Mouse (Mus musculus) midbrain, embryonic 14.5 days (tissue): ENCODE measurements around the gene Msto1. TPM values are rescaled to one million over a fixed set of nuclear protein-coding genes. Genes with fewer than 3 reads are reported as not detected.
"Not testable (repeated sequence)": the region's sequence is repeated elsewhere in the genome, so short reads cannot be mapped to it uniquely, and the experiment has no call there.

Source experiments
- ATAC-seq: fragments of 200-750 bp; cut with Nextera tagmentation; 2 replicates; pipeline ENCODE4 v1.8.0; 2017; ENCODE audit warnings: moderate number of reproducible peaks, moderate library complexity; ENCODE audit not compliant: low FRiP score, low TSS enrichment
- DNase-seq: peaks from one replicate; pipeline ENCODE4 v3.0.0-alpha.2; 2015
- H3K27ac ChIP-seq: fragments of 300-500 bp; sonication (generic); replicated peaks from 2 replicates; pipeline ENCODE4 v1.5.1; 2014; ENCODE audit warnings: mild to moderate bottlenecking, low read depth, low read length, moderate library complexity
- H3K27me3 ChIP-seq: fragments of 300-500 bp; sonication (generic); 2 replicates; pipeline ENCODE4 v1.6.1; 2014; ENCODE audit warnings: low read length, control low read depth, mixed read lengths; ENCODE audit not compliant: control insufficient read depth, insufficient read depth
- H3K36me3 ChIP-seq: fragments of 300-500 bp; sonication (generic); 2 replicates; pipeline ENCODE4 v1.6.1; 2014; ENCODE audit warnings: low read length, control low read depth; ENCODE audit not compliant: control insufficient read depth, insufficient read depth
- H3K4me1 ChIP-seq: fragments of 300-500 bp; sonication (generic); 2 replicates; pipeline ENCODE4 v1.6.1; 2014; ENCODE audit warnings: mild to moderate bottlenecking, antibody characterized with exemption, low read length, control low read depth; ENCODE audit not compliant: control insufficient read depth, insufficient read depth
- H3K4me2 ChIP-seq: fragments of 300-500 bp; sonication (generic); 2 replicates; pipeline ENCODE4 v1.6.1; 2014; ENCODE audit warnings: mild to moderate bottlenecking, low read length, moderate library complexity
- H3K4me3 ChIP-seq: fragments of 300-500 bp; sonication (generic); replicated peaks from 2 replicates; pipeline ENCODE4 v1.5.1; 2014; ENCODE audit warnings: low read depth, low read length
- H3K9ac ChIP-seq: fragments of 300-500 bp; sonication (generic); replicated peaks from 2 replicates; pipeline ENCODE4 v1.6.1; 2014; ENCODE audit warnings: mild to moderate bottlenecking, low read length, moderate library complexity
- H3K9me3 ChIP-seq: fragments of 300-500 bp; sonication (generic); 2 replicates; pipeline ENCODE4 v1.6.1; 2016; ENCODE audit warnings: low read length, control low read depth, mixed read lengths; ENCODE audit not compliant: control insufficient read depth
- WGBS: fragments of 180-500 bp; shearing (Covaris S2); extraction: QIAGEN DNeasy Blood & Tissue Kit; methylation state at CpG from one replicate; pipeline ENCODE4 v1.1.7; 2014; 5-methylcytosine and 5-hydroxymethylcytosine counted together
- polyA plus RNA-seq: library from polyadenylated mRNA; unstranded; fragments of >200 nt; fragmentation: Nextera tagmentation; extraction: Ambion mirVana; gene quantifications from 2 replicates; pipeline ENCODE4 v1.2.1, GENCODE M21; 2014

Msto1 gene
- 48.3 and 53.2 TPM in 2 replicates for polyA plus RNA-seq

DNA sequence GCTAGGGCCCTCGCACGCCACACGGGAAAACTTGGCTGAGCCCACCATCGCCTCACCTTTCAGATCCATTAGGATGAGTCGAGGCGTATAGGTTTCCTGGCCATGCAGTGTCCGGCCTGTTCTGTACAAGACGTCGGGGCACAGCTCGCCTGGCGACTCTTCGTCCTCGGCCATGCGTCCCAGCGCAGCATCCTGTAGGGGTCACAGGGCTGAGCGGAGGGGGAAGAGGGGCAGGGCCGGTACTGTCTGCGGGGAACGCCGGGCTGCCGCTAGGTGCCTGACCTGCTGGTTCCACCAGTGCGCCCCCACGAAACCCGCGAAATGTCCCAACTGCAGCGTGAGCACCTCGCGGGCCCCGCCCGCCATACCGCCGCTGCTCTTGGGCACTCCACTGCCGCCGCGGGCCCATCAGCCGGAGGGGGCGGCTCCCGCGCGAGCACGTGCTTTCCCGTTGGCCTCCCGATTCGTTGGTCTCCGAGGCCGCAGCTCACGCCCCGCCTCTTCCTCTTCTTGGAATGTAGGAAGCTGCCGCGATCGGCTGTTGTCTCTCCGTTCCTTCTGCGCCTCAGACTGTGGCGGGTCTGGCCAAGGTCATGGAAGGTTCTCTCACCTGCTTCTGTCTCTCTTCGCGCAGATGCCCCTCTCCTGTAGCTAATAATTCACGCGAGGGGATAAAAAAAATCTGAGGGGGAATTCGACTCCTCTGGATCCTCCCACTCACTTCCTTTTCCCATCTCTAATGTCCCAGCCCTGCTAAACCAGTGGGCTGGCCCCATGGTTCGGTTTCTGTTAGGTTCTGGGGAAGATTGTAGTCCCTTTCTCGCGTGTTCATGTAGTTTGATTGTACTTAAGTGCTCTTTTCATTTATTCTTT lies at the start of gene Msto1:
Gene Msto1, minus strand, starts transcription at position 489 of the 873 bp plus-strand sequence.
- H3K4me2 ChIP-seq: peak within 1 kb of the TSS; percentile 74
- peak within 1 kb of the TSS; percentile 79 for H3K9ac ChIP-seq
- 0 out of 2 replicates have a peak, but pooled peaks cover 5% of the 10 kb centered on the region for H3K4me1 ChIP-seq
- H3K9me3 ChIP-seq: no peaks in the 10 kb centered on the region
- under 1% methylated on average over 60 of the region's 62 CpGs for WGBS
- H3K27me3 ChIP-seq: no peaks in the 10 kb centered on the region
- peak within 1 kb of the TSS; percentile 74 for H3K4me3 ChIP-seq
- H3K36me3 ChIP-seq: peaks cover 36% of the 10 kb centered on the region
- DNase-seq: peak; percentile 95
- ATAC-seq: peak; percentile 97
- peak within 1 kb of the TSS; percentile 81 for H3K27ac ChIP-seq

DNA sequence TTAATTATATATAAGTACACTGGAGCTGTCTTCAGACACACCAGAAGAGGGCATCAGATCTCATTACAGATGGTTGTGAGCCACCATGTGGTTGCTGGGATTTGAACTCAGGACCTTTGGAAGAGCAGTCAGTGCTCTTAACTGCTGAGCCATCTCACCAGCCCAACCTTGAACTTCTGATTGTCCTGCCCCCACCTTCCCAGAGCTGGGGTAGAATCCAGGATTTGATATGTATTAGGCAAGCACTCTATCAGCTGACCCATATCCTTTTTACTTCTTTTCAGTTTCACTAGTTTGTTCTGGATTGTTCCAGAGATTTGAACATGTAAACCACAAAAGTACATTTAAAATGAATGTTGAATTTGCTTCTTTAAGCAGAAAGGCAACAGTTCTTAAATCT lies 49.4 kb upstream of the Msto1 start:
- not testable (repeated sequence) for H3K36me3 ChIP-seq, H3K27me3 ChIP-seq

DNA sequence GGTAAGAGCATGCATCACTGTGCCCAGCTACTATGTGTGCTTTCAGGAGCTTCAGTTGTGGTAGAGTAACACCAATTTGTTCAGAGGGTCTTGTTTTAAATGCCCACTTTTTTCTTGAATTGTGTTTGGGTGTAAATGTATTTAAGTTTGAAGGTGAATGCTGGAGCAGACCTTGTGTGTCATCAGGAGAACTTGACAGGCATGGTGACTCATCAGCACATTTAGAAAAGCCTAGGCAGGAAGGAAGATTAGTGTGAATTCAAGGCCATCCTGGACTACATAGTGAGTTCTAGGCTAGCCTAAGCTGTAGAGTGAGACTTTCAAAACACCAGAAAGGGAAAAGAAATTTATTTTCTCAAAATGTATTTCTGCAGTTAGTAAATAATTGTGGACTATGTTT lies 39.9 kb upstream of the Msto1 start:
- ATAC-seq (no peak), DNase-seq (no peak)
- Histone ChIP-seq H3K27me3 (no peaks in the 10 kb centered on the region), H3K4me1 (peaks cover 26% of the 10 kb centered on the region), H3K4me2 (no peak overlapping the region), H3K36me3 (no peaks in the 10 kb centered on the region), H3K4me3 (no peak overlapping the region), H3K27ac (no peak overlapping the region), H3K9me3 (no peaks in the 10 kb centered on the region), H3K9ac (no peak overlapping the region)

More for the DNA sequence above, 49.4 kb upstream of the Msto1 start:
- H3K4me3 ChIP-seq, ATAC-seq, H3K27ac ChIP-seq, H3K9ac ChIP-seq, DNase-seq, H3K4me2 ChIP-seq, H3K4me1 ChIP-seq, H3K9me3 ChIP-seq: not testable (repeated sequence)

GRCm38 (mm10) chr3:88953246-88953645 lies 39.4 kb upstream of the Msto1 start:
- Histone ChIP-seq H3K9ac (no peak overlapping the region), H3K4me1 (peaks cover 28% of the 10 kb centered on the region), H3K27me3 (no peaks in the 10 kb centered on the region), H3K27ac (no peak overlapping the region), H3K4me3 (no peak overlapping the region), H3K9me3 (no peaks in the 10 kb centered on the region), H3K36me3 (no peaks in the 10 kb centered on the region), H3K4me2 (no peak overlapping the region)
- no peak for DNase-seq
- WGBS: 91% methylated on average over 4 of the region's 4 CpGs
- no peak for ATAC-seq

GRCm38 (mm10) chr3:88951327-88951800 lies 37.6 kb upstream of the Msto1 start:
- 4% methylated on average over 5 of the region's 5 CpGs for WGBS
- H3K27me3 ChIP-seq: no peaks in the 10 kb centered on the region
- no peak for DNase-seq
- ATAC-seq: no peak
- peaks cover 34% of the 10 kb centered on the region for H3K4me1 ChIP-seq
- no peaks in the 10 kb centered on the region for H3K9me3 ChIP-seq
- H3K36me3 ChIP-seq: no peaks in the 10 kb centered on the region
- H3K4me2 ChIP-seq: peak overlapping the region; percentile 62
- peak overlapping the region; percentile 99 for H3K27ac ChIP-seq
- peak overlapping the region; percentile 90 for H3K4me3 ChIP-seq
- H3K9ac ChIP-seq: peak overlapping the region; percentile 88

GRCm38 (mm10) chr3:88950576-88951326 lies 37.0 kb upstream of the Msto1 start, which contains the start of the genes Ash1l and Dap3:
Ash1l (plus strand) TSS chr3:88950622.
Dap3 (minus strand) TSS chr3:88951181.
- Histone ChIP-seq H3K4me2 (peak within 1 kb of the TSS; percentile 62), H3K4me1 (peaks cover 34% of the 10 kb centered on the region), H3K9me3 (no peaks in the 10 kb centered on the region), H3K27me3 (no peaks in the 10 kb centered on the region), H3K36me3 (no peaks in the 10 kb centered on the region), H3K9ac (peak within 1 kb of the TSS; percentile 88), H3K27ac (peak within 1 kb of the TSS; percentile 99), H3K4me3 (peak within 1 kb of the TSS; percentile 90)
- ATAC-seq (peak; percentile 80), DNase-seq (peak; percentile 85)
- WGBS: under 1% methylated on average over 43 of the region's 64 CpGs

- ATAC-seq: peak; percentile 91
Measured at GRCm38 (mm10) chr3:88949786-88950575, 36.2 kb upstream of the Msto1 start.

DNA sequence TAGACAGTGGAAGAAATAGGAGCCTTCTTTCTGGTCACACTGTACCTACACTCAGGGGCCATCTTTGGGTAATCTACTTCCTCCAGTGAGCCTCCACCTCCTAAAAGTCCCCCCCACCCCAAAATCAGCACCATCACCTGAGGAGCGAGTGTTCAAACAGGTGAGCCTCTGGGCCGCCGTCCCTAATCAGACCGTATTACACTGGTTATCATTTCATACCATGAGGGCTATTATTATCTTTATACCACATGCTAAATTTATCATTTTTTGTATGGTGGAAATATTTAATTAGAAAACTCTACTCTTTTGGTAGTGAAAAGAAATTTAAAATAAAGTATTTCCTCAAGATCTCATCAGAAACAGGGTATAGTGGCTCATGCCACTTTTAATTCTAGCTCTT lies 30.3 kb upstream of the Msto1 start:
- WGBS: 98% methylated on average over 4 of the region's 4 CpGs
- no peak overlapping the region for H3K27ac ChIP-seq
- no peaks in the 10 kb centered on the region for H3K27me3 ChIP-seq
- peaks cover 12% of the 10 kb centered on the region for H3K4me1 ChIP-seq
- H3K9me3 ChIP-seq: no peaks in the 10 kb centered on the region
- DNase-seq (no peak), ATAC-seq (no peak)
- no peak overlapping the region for H3K4me3 ChIP-seq
- H3K36me3 ChIP-seq: peaks cover 24% of the 10 kb centered on the region
- H3K9ac ChIP-seq: no peak overlapping the region
- no peak overlapping the region for H3K4me2 ChIP-seq

More at GRCm38 (mm10) chr3:88949786-88950575, 36.2 kb upstream of the Msto1 start:
- Histone ChIP-seq H3K4me2 (peak overlapping the region; percentile 62), H3K9me3 (no peaks in the 10 kb centered on the region), H3K27me3 (no peaks in the 10 kb centered on the region), H3K4me1 (peaks cover 34% of the 10 kb centered on the region), H3K4me3 (peak overlapping the region; percentile 90), H3K36me3 (no peaks in the 10 kb centered on the region), H3K27ac (peak overlapping the region; percentile 99), H3K9ac (peak overlapping the region; percentile 88)
- under 1% methylated on average over 77 of the region's 92 CpGs for WGBS
- DNase-seq: peak; percentile 96
